Comparison of ENCODE assay signal across 8 mouse cellular contexts in the genomic region with DNA sequence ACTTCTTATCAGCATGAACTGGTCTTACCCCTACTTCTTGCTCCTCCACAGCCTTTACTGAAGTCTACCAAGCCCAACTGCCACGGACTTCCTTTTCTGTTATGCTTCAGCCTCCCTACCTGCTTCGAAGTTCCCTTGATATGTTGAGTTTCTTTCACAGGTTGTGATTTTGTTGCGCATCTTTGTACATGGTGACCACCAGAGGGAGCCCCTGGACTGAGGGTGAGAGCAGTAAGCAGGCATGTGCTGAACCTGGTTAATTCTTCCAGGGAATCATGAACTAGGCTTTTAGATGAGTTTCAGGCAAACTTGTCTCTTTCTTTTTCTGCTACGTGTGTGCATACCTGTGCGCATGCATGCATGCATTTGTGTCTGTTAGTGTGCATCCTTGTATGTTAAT.
DNase-seq lines count a peak whose midpoint lies in the region; ATAC-seq and TF ChIP-seq lines count a peak whose summit lies in the region.

No protein-coding gene starts in this region.

- H3K9ac ChIP-seq in hindbrain, embryonic 13.5 days = no peak overlapping the region

- no peak for TF ChIP-seq POLR2A in bone marrow, adult 2 months (IDR thresholded peaks at IDR 0.05; ENCODE audit: borderline replicate concordance, control insufficient read depth, low read depth, low read length)

- no peak overlapping the region for H3K27ac ChIP-seq in bone marrow, adult 2 months (ENCODE audit: control insufficient read depth, insufficient read depth, low read depth, low read length, poor library complexity)
- H3K27ac ChIP-seq in hindbrain, embryonic 13.5 days = no peak overlapping the region

- no peaks in the 10 kb centered on the region for H3K9me3 ChIP-seq in hindbrain, embryonic 13.5 days

- no peak for ATAC-seq in CD4-positive, CD25-positive, alpha-beta regulatory T cell, adult 4 months
- 0 out of 2 replicates have a peak, but pooled peaks have one; percentile 36 for ATAC-seq in hindbrain, embryonic 13.5 days (ENCODE audit: low FRiP score)

- no peak overlapping the region for H3K4me2 ChIP-seq in hindbrain, embryonic 13.5 days

- no peaks in the 10 kb centered on the region for H3K4me1 ChIP-seq in bone marrow, adult 2 months (ENCODE audit: control insufficient read depth, insufficient read depth, low read length)
- no peaks in the 10 kb centered on the region for H3K4me1 ChIP-seq in hindbrain, embryonic 13.5 days (replicated peaks)

- peak; percentile 8 for DNase-seq in CD4-positive, CD25-positive, alpha-beta regulatory T cell, adult 2 months (ENCODE audit: low read depth, low spot score)
- peak; percentile 49 for DNase-seq in fibroblast of lung, adult 2 months (ENCODE audit: low read depth)
- peak; percentile 27 to 67 for DNase-seq in layer of hippocampus, adult 8-10 months (ENCODE audit: low spot score in 2 of 2)
- DNase-seq in lung, postnatal 25 days (ENCODE audit: low spot score) = peak; percentile 36
- DNase-seq in right cerebral cortex, postnatal 36 days (ENCODE audit: low spot score in 2 of 2) = peak; percentile 10 to 25

- H3K36me3 ChIP-seq in hindbrain, embryonic 13.5 days = no peaks in the 10 kb centered on the region

- no peaks in the 10 kb centered on the region for H3K27me3 ChIP-seq in hindbrain, embryonic 13.5 days

- H3K4me3 ChIP-seq in bone marrow, adult 2 months (replicated peaks; ENCODE audit: control insufficient read depth, low read depth, low read length) = no peak overlapping the region
- H3K4me3 ChIP-seq in hindbrain, embryonic 13.5 days = no peak overlapping the region

- TF ChIP-seq CTCF in bone marrow, adult 2 months (IDR thresholded peaks at IDR 0.05; ENCODE audit: control insufficient read depth, insufficient read depth, low read length) = peak; percentile 44; the same call in 1 of the 2 replicates

- WGBS in bone marrow, adult 2 months = 31% methylated on average over 5 of the region's 5 CpGs
- 39% methylated on average over 5 of the region's 5 CpGs for WGBS in hindbrain, embryonic 13.5 days
